Mouse (Mus musculus) spleen, adult 10 weeks (tissue): Measurements from ENCODE around the gene Gm44511. TPM values are rescaled to one million over a fixed set of nuclear protein-coding genes. Genes with fewer than 3 reads are reported as not detected.

Source experiments
- polyA plus RNA-seq: library from polyadenylated mRNA; stranded (reverse); fragments of 350-450 nt; fragmentation: Illumina TruSeq; extraction: RNeasy Lipid Tissue Mini Kit (QIAGEN cat#74804); gene quantifications from one replicate; pipeline ENCODE4 v1.2.3, GENCODE M21; 2015; ENCODE audit warnings: low replicate concordance; ENCODE audit not compliant: insufficient read depth

The Gm44511 gene
- polyA plus RNA-seq = 1.7 TPM

DNA sequence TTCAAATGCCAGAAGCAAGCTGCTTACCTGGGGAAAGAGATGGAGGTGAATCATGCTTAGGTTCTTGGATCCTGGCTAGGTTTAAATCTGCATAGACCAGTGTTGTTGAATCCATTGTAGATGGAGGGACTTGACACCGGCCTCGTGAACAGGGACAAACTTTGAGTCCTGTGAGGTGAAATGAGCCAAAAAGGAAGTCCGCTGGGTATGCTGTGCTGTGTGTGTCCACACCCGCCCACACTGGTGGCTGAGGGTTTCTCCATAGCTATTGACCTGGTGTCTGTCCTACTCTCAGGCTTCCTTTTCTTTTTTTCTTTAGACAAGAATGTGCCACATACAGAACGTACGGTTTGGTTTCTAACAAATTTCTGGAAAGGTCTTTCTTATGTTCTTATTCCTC, at the start of gene Gm44511, which contains the start of gene Klrb1b:
Gm44511 (minus strand) TSS at position 184 of the 400 bp plus-strand sequence.
Klrb1b (minus strand) TSS at position 200 of the 400 bp plus-strand sequence.

DNA sequence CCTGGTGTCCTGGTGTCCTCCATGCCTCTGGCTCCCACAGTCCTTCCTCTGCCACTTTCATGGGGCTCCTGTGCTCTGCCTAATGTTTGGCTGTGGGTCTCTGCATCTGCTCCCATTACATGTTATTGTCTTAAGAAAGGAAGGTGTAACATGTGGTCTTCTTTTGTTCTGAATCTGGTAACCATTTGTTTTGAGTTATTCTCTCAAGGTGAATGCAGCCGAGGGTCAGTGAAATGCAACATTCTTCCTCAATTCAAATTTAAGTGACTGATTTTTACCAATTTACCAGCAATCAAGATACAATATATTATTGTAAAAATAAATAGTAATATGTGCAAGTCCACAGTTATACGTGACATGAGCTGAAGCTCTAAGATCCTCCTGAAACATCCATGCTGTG, 37.0 kb downstream of the Gm44511 start, which contains the start of gene Klrb1c:
Klrb1c (minus strand) TSS at position 101 of the 400 bp plus-strand sequence.

Other genes starting within 250 kb of the Gm44511 start
- gene A2ml1, start 244.7 kb downstream of the Gm44511 start, polyA plus RNA-seq = not detected
- gene Klrb1a, start 202.8 kb downstream of the Gm44511 start, polyA plus RNA-seq = 4.5 TPM
- gene Clec2h, start 163.9 kb downstream of the Gm44511 start, polyA plus RNA-seq = not detected
- gene Klrb1, start 103.3 kb downstream of the Gm44511 start, polyA plus RNA-seq = 2.2 TPM
- gene Klrb1c, start 37.1 kb downstream of the Gm44511 start, polyA plus RNA-seq = 27.6 TPM
- 6.6 TPM for gene Klrb1b, start within 50 bp of the Gm44511 start, polyA plus RNA-seq
- gene Clec2i, start 61.3 kb upstream of the Gm44511 start, polyA plus RNA-seq = 177 TPM
- gene BC035044, start 64.8 kb upstream of the Gm44511 start, polyA plus RNA-seq = 101 TPM
- gene Clec2g, start 108.1 kb upstream of the Gm44511 start, polyA plus RNA-seq = 0.97 TPM
- gene Klrb1f, start 219.6 kb upstream of the Gm44511 start, polyA plus RNA-seq = 13.9 TPM